Mouse (Mus musculus) stomach, postnatal 0 days (tissue): ENCODE results near the gene Dnm3.

Experiments
- CTCF ChIP-seq: IDR thresholded peaks from 2 replicates; pipeline ENCODE4 v1.5.1; 2016; ENCODE audit warnings: antibody characterized with exemption, low read depth, mild to moderate bottlenecking, moderate library complexity
- EP300 ChIP-seq: optimal IDR thresholded peaks from 2 replicates; pipeline ENCODE3; 2016; ENCODE audit warnings: antibody characterized with exemption

DNA sequence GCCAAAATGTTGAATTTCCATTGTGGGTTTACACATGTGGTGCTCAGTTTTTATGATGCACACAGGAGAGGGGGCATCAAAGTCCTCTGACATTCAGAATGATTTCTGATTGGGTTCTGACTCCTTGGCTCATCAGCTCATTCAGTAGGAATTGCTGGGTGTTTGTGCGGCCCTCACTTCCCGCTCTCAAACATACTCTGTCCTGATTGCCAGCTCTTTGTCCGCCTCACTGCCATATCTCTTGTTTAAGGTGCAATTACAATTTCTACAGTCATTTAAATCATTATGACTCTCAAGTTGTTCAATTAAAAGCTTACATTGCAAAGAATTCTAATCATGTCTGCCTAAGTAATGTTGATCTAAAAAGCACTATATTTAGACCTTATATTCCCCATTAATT, 179.3 kb downstream of the Dnm3 start:
- no peak for TF ChIP-seq CTCF
- no peak for TF ChIP-seq EP300
